In genomic region chr11:79577741-79578140, GRCm38 (mm10) we compare ENCODE assay signal across 8 mouse cellular contexts. TPM values are rescaled to one million over a fixed set of nuclear protein-coding genes. Genes with fewer than 3 reads are reported as not detected.
DNase-seq lines count a peak whose midpoint lies in the region; ATAC-seq lines count a peak whose summit lies in the region.

No protein-coding gene starts in this region.

- H3K27me3 ChIP-seq in liver, embryonic 16.5 days (ENCODE audit: control insufficient read depth, insufficient read depth, low read depth, low read length) = no peaks in the 10 kb centered on the region

- no peak overlapping the region for H3K9ac ChIP-seq in liver, embryonic 16.5 days (ENCODE audit: low read depth, low read length)

- H3K36me3 ChIP-seq in liver, embryonic 16.5 days (ENCODE audit: control insufficient read depth, insufficient read depth) = no peaks in the 10 kb centered on the region

- DNase-seq in CD4-positive, CD25-positive, alpha-beta regulatory T cell, adult 2 months (ENCODE audit: low read depth, low spot score) = peak; percentile 90
- DNase-seq in NIH3T3 (ENCODE audit: low read depth) = peak; percentile 90
- peak; percentile 86 to 92 for DNase-seq in cerebellum, postnatal 14 days
- peak; percentile 79 for DNase-seq in gastrocnemius, adult 18-20 months (ENCODE audit: low spot score)
- peak; percentile 73 to 89 for DNase-seq in kidney, postnatal 25 days
- DNase-seq in retina, adult 2 months (ENCODE audit: low read depth, low spot score) = peak; percentile 50
- peak; percentile 90 for DNase-seq in thymus, postnatal 4 days

- H3K9me3 ChIP-seq in liver, embryonic 16.5 days (replicated peaks; ENCODE audit: control insufficient read depth, low read length) = no peaks in the 10 kb centered on the region

- no peak overlapping the region for H3K4me3 ChIP-seq in liver, embryonic 16.5 days (ENCODE audit: low read depth, low read length)

- ATAC-seq in liver, embryonic 16.5 days (ENCODE audit: low read depth) = peak; percentile 53; the same call in 1 of the 2 replicates

- WGBS in liver, embryonic 16.5 days (ENCODE audit: insufficient replicate concordance) = 20% methylated on average over 5 of the region's 5 CpGs

- H3K4me2 ChIP-seq in liver, embryonic 16.5 days (ENCODE audit: low read depth, low read length) = no peak overlapping the region

- H3K4me1 ChIP-seq in liver, embryonic 16.5 days (ENCODE audit: control insufficient read depth, low read depth, low read length) = peaks cover 3% of the 10 kb centered on the region

- no peak overlapping the region for H3K27ac ChIP-seq in liver, embryonic 16.5 days (ENCODE audit: low read length)

RNA-seq across cellular contexts. Expression of gene Rab11fip4, which starts 13.3 kb away (rescaled TPM):
- under 1 TPM; 0.27 to 0.52 TPM for total RNA-seq in gastrocnemius, adult 18-20 months (2021)
- 1.1 and 1.3 TPM in 2 replicates for polyA plus RNA-seq in liver, embryonic 16.5 days (2015; fragmentation: Nextera tagmentation; extraction: Ambion mirVana)

RNA-seq across cellular contexts. Expression of gene Evi2a, which starts 47.3 kb away (rescaled TPM):
- total RNA-seq in gastrocnemius, adult 18-20 months (2021) = 1 to 10 TPM; 3.7 TPM
- 5.5 and 5.7 TPM in 2 replicates for polyA plus RNA-seq in liver, embryonic 16.5 days (2015; fragmentation: Nextera tagmentation; extraction: Ambion mirVana)

RNA-seq across cellular contexts. Expression of gene Evi2, which starts 47.4 kb away (rescaled TPM):
- not detected for total RNA-seq in gastrocnemius, adult 18-20 months (2021)
- 0.59 and 0.63 TPM in 2 replicates for polyA plus RNA-seq in liver, embryonic 16.5 days (2015; fragmentation: Nextera tagmentation; extraction: Ambion mirVana)

RNA-seq across cellular contexts. Expression of gene Evi2b, which starts 54.2 kb away (rescaled TPM):
- total RNA-seq in gastrocnemius, adult 18-20 months (2021) = under 1 TPM; 0.27 to 0.55 TPM
- polyA plus RNA-seq in liver, embryonic 16.5 days (2015; fragmentation: Nextera tagmentation; extraction: Ambion mirVana) = 4.6 and 8.5 TPM in 2 replicates
